8 mouse cellular contexts compared by ENCODE assay signal in genomic region chr1:39575778-39576375, GRCm38 (mm10). TPM values are rescaled to one million over a fixed set of nuclear protein-coding genes. Genes with fewer than 3 reads are reported as not detected.
DNase-seq lines count a peak whose midpoint lies in the region; ATAC-seq and TF ChIP-seq lines count a peak whose summit lies in the region.

No protein-coding gene starts in this region.

- no peak for TF ChIP-seq CTCF in G1E (IDR thresholded peaks at IDR 0.05; ENCODE audit: low read depth, low read length)

- H3K9me3 ChIP-seq in heart, embryonic 14.5 days (ENCODE audit: control insufficient read depth, low read length): no peaks in the 10 kb centered on the region
- no peaks in the 10 kb centered on the region for H3K9me3 ChIP-seq in G1E (replicated peaks)
- no peaks in the 10 kb centered on the region for H3K9me3 ChIP-seq in forebrain, embryonic 16.5 days (ENCODE audit: control insufficient read depth, low read length)
- H3K9me3 ChIP-seq in liver, embryonic 16.5 days (replicated peaks; ENCODE audit: control insufficient read depth, low read length): no peaks in the 10 kb centered on the region

- H3K36me3 ChIP-seq in heart, embryonic 14.5 days (ENCODE audit: control insufficient read depth, insufficient read depth, low read length): no peaks in the 10 kb centered on the region
- H3K36me3 ChIP-seq in G1E (replicated peaks): peaks cover 17% of the 10 kb centered on the region
- no peaks in the 10 kb centered on the region for H3K36me3 ChIP-seq in forebrain, embryonic 16.5 days (ENCODE audit: control insufficient read depth, insufficient read depth)
- H3K36me3 ChIP-seq in liver, embryonic 16.5 days (ENCODE audit: control insufficient read depth, insufficient read depth): no peaks in the 10 kb centered on the region

- H3K4me2 ChIP-seq in heart, embryonic 14.5 days (ENCODE audit: low read length): peak overlapping the region; percentile 83
- H3K4me2 ChIP-seq in forebrain, embryonic 16.5 days (ENCODE audit: low read length): peak overlapping the region; percentile 58
- peak overlapping the region; percentile 88 for H3K4me2 ChIP-seq in liver, embryonic 16.5 days (ENCODE audit: low read depth, low read length)

- H3K9ac ChIP-seq in heart, embryonic 14.5 days (ENCODE audit: low read length): peak overlapping the region; percentile 96
- H3K9ac ChIP-seq in forebrain, embryonic 16.5 days (replicated peaks; ENCODE audit: low read depth, low read length): peak overlapping the region; percentile 93
- H3K9ac ChIP-seq in liver, embryonic 16.5 days (ENCODE audit: low read depth, low read length): peak overlapping the region; percentile 90

- no peak for DNase-seq in heart, adult 8-10 months (ENCODE audit: low spot score)
- peak; percentile 50 for DNase-seq in G1E (ENCODE audit: low spot score)
- no peak for DNase-seq in cerebellum, adult 9-11 months
- DNase-seq in thymus, postnatal 4 days: no peak
- no peak for DNase-seq in Muller cell, postnatal 12 days (ENCODE audit: inconsistent ontology term)

- no peak for ATAC-seq in heart, embryonic 14.5 days (ENCODE audit: insufficient number of reproducible peaks, insufficient read depth, low FRiP score, low read depth)
- 0 out of 2 replicates have a peak, but pooled peaks have one; percentile 11 for ATAC-seq in G1E (ENCODE audit: extremely low read depth, insufficient number of reproducible peaks, low FRiP score, poor library complexity, severe bottlenecking)
- no peak for ATAC-seq in forebrain, embryonic 16.5 days
- no peak for ATAC-seq in liver, embryonic 16.5 days (ENCODE audit: low read depth)

- 7% methylated on average over 8 of the region's 8 CpGs for WGBS in heart, embryonic 14.5 days
- WGBS in forebrain, embryonic 16.5 days: 18% methylated on average over 8 of the region's 8 CpGs
- WGBS in liver, embryonic 16.5 days (ENCODE audit: insufficient replicate concordance): 3% methylated on average over 8 of the region's 8 CpGs

- no peaks in the 10 kb centered on the region for H3K27me3 ChIP-seq in heart, embryonic 14.5 days (ENCODE audit: control insufficient read depth, insufficient read depth, low read length)
- no peaks in the 10 kb centered on the region; the same call in 1 of the 2 replicates for H3K27me3 ChIP-seq in G1E (ENCODE audit: insufficient read depth, low read length)
- H3K27me3 ChIP-seq in forebrain, embryonic 16.5 days (replicated peaks; ENCODE audit: control insufficient read depth, insufficient read depth, low read length): no peaks in the 10 kb centered on the region
- H3K27me3 ChIP-seq in liver, embryonic 16.5 days (ENCODE audit: control insufficient read depth, insufficient read depth, low read depth, low read length): no peaks in the 10 kb centered on the region

- peak overlapping the region; percentile 83 to 93 for H3K4me3 ChIP-seq in heart, embryonic 14.5 days (ENCODE audit: control insufficient read depth in 1 of 2, insufficient read depth in 1 of 2, low read depth in 1 of 2, low read length in 2 of 2)
- H3K4me3 ChIP-seq in G1E (ENCODE audit: low read depth, low read length): peak overlapping the region; percentile 87
- peak overlapping the region; percentile 90 for H3K4me3 ChIP-seq in forebrain, embryonic 16.5 days (replicated peaks; ENCODE audit: low read length)
- H3K4me3 ChIP-seq in liver, embryonic 16.5 days (ENCODE audit: low read depth, low read length): peak overlapping the region; percentile 90

- H3K27ac ChIP-seq in heart, embryonic 14.5 days (replicated peaks in 1 of 2; ENCODE audit: control insufficient read depth in 1 of 2, insufficient read depth in 1 of 2, low read depth in 2 of 2, low read length in 2 of 2): peak overlapping the region in 1 of 2 experiments; percentile 98; a peak in 2 of 4 replicates
- no peak overlapping the region for H3K27ac ChIP-seq in forebrain, embryonic 16.5 days (ENCODE audit: low read length)
- H3K27ac ChIP-seq in liver, embryonic 16.5 days (ENCODE audit: low read length): peak overlapping the region; percentile 91

- H3K4me1 ChIP-seq in heart, embryonic 14.5 days (ENCODE audit: control insufficient read depth in 2 of 2, insufficient read depth in 2 of 2, low read length in 2 of 2): peaks cover 6 to 27% of the 10 kb centered on the region in 2 experiments
- peaks cover 72% of the 10 kb centered on the region for H3K4me1 ChIP-seq in G1E (ENCODE audit: insufficient read depth, low read depth, low read length)
- H3K4me1 ChIP-seq in forebrain, embryonic 16.5 days (replicated peaks; ENCODE audit: control insufficient read depth, insufficient read depth, low read length): peaks cover 10% of the 10 kb centered on the region
- H3K4me1 ChIP-seq in liver, embryonic 16.5 days (ENCODE audit: control insufficient read depth, low read depth, low read length): peaks cover 28% of the 10 kb centered on the region

RNA-seq across cellular contexts. Expression of gene Rnf149, which starts 1.3 kb away (rescaled TPM):
- polyA plus RNA-seq in heart, embryonic 14.5 days (2014; fragmentation: Nextera tagmentation; extraction: Ambion mirVana): 21.1 and 22.1 TPM in 2 replicates
- 1 to 10 TPM; 6.2 to 9.5 (median 7.8) TPM for total RNA-seq in heart, adult 8-10 months (2022)
- total RNA-seq in G1E (2014; fragmentation: Nextera tagmentation): 67.1 and 74.4 TPM in 2 replicates
- total RNA-seq in G1E (2017): 93.6 and 108 TPM in 2 replicates
- polyA plus RNA-seq in G1E (2012): 86.8 and 106 TPM in 2 replicates
- polyA plus RNA-seq in forebrain, embryonic 16.5 days (2015; fragmentation: Nextera tagmentation; extraction: Ambion mirVana): 20.0 and 20.5 TPM in 2 replicates
- 13.2 and 15.3 TPM in 2 replicates for polyA plus RNA-seq in liver, embryonic 16.5 days (2015; fragmentation: Nextera tagmentation; extraction: Ambion mirVana)

RNA-seq across cellular contexts. Expression of gene Cnot11, which starts 41.1 kb away (rescaled TPM):
- polyA plus RNA-seq in heart, embryonic 14.5 days (2014; fragmentation: Nextera tagmentation; extraction: Ambion mirVana): 21.9 and 23.6 TPM in 2 replicates
- total RNA-seq in heart, adult 8-10 months (2022): 10 to 100 TPM; 13.3 to 15.1 (median 14.3) TPM
- 44.8 and 46.5 TPM in 2 replicates for total RNA-seq in G1E (2014; fragmentation: Nextera tagmentation)
- 37.9 and 41.2 TPM in 2 replicates for total RNA-seq in G1E (2017)
- polyA plus RNA-seq in G1E (2012): 117 and 176 TPM in 2 replicates
- 11.9 and 13.7 TPM in 2 replicates for polyA plus RNA-seq in forebrain, embryonic 16.5 days (2015; fragmentation: Nextera tagmentation; extraction: Ambion mirVana)
- 4.5 and 5.6 TPM in 2 replicates for polyA plus RNA-seq in liver, embryonic 16.5 days (2015; fragmentation: Nextera tagmentation; extraction: Ambion mirVana)
